Mouse (Mus musculus) heart, adult 9 months (tissue): ENCODE measurements around the gene Kif4.
A peak's percentile ranks its signal among the peaks of the same experiment; 100 is the strongest.

Experiments used
- DNase-seq, 2 experiments: peaks; one replicate each; pipeline ENCODE4 v3.0.0; 2022; ENCODE audit warnings: low spot score in 2 of 2

The Kif4 gene

DNA sequence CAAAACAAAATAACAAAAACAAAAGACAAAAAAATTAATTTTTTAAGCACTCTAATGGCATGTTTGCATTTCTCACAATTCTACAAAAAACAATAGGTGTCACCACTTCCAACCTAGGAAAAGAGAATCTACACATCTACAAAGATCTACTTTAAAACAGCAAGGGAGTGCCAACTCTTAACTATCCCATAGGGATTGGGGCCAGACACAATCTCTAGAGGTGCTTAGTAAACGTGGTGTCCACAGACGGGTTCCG is at the start of gene Kif4:
Gene Kif4 (plus strand): TSS at position 192 of the 256 bp plus-strand sequence.
- DNase-seq, result no peak

GRCm38 (mm10) chrX:100594791-100595190 is 30.7 kb upstream of the Kif4 start, which contains the start of gene P2ry4:
Gene P2ry4, minus strand, starts transcription at chrX:100594869.
- DNase-seq, result no peak

DNA sequence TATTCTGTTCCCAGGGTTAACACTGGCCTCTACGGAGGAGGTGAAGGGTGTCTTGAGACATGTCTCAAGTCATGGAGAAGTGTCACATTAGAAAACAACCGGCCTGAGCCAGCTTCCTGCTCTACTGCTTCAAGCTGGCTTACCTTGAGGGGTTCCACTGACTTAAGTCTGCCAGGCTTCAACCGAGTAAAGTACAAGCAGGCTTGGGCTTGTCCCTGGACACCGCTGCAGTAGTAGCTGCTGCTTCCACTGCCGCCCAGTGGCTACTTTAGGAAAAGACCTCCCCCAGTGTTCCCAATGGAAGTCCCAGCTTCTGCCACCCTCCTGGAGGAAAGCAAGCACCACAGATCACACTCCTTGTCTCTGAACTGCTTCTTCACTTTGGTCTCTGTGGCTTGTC is 28.1 kb upstream of the Kif4 start:
- no peak for DNase-seq

DNA sequence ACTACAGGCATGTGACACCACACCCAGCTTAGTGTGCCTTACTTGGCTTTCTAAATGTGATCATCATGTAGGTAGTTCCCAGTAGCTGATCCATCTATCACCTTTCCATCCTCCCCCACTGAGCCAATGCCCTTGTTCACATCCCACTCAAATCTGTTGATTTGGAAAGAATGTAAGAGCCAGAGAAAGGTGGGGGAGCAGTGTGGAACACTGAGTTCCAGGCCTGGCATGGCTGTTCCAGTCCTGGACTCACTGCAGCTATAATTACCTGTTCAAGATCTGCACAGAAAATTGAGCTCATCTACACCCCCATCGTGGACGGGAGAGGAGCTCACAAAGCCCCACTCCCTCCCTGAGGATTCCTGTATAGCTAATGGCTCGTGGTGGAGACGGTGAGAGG is 25.8 kb upstream of the Kif4 start:
- no peak for DNase-seq

DNA sequence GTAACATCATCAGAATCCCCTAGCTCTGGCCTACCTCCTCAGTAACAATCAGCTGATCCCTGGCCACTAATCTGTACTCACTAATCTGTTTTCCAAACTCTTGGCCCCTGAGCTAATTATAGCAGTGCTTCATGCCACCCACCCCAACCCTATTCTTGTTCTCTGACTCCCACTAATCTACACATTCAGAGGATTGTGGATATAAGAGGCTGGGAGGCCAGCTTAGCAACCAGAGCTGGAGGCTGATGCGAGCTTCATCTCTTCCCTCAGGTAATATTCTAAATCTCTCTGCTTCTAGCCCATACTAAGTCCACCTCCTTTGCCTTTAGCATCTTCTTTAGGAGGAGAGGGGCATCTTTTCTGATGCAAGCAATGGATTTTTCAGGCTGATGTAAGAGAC is 20.2 kb upstream of the Kif4 start, which contains the start of gene Arr3:
Gene Arr3 (plus strand): TSS at position 184 of the 400 bp plus-strand sequence.
- DNase-seq, result no peak

DNA sequence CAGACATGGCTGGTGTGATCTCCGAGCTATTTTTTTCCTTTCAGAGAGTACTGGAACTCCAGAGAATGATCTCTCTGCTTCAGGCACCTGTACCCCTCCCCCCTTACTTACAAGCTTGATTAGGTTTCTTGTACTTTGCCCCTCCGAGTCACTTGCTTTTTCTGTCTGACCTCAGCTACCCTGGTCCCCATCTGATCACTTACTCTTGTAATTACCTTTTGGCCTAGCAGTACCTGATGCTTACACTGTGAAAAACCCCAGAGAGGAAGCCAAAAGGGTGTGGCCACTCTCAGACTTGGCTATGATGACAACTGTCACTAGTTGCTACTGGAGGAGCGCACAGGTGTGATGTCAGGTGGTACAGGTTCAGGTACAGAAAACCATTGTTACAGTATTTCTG is 7.0 kb upstream of the Kif4 start:
- no peak for DNase-seq

GRCm38 (mm10) chrX:100621366-100621765 is 4.2 kb upstream of the Kif4 start:
- no peak for DNase-seq

GRCm38 (mm10) chrX:100624242-100624641 is 1.3 kb upstream of the Kif4 start:
- DNase-seq, result no peak

DNA sequence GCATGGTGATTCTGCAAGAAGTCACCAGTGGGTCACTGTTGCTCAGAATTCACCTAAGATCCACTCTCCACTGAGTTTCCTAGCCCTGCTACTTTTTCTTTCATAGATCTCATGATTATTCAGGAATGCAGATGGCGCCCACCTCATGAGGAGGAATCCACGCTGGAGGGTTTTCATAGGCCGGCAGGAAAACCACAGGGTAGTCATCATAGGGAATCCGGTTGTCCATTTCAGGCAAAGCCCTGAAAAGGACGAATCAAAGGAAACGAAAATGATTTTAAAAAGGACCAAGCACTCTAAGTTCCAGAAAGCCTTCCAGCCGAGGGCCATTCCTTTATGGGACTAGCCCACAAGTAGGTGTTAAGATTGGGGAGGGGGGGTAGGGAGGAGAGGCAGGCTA is 391 bp upstream of the Kif4 start:
- DNase-seq, result no peak

- peak; percentile 90 to 92 for DNase-seq
These were observed 561 bp downstream of the Kif4 start, which contains the start of gene Pdzd11 for GRCm38 (mm10) chrX:100625802-100626793. Gene Pdzd11, minus strand, starts transcription at chrX:100626568.

GRCm38 (mm10) chrX:100629076-100629475 is 3.5 kb downstream of the Kif4 start:
- DNase-seq, result no peak

GRCm38 (mm10) chrX:100638477-100638876 is 12.9 kb downstream of the Kif4 start:
- no peak for DNase-seq

- no peak for DNase-seq
These were observed 27.3 kb downstream of the Kif4 start for GRCm38 (mm10) chrX:100652848-100653247.

DNA sequence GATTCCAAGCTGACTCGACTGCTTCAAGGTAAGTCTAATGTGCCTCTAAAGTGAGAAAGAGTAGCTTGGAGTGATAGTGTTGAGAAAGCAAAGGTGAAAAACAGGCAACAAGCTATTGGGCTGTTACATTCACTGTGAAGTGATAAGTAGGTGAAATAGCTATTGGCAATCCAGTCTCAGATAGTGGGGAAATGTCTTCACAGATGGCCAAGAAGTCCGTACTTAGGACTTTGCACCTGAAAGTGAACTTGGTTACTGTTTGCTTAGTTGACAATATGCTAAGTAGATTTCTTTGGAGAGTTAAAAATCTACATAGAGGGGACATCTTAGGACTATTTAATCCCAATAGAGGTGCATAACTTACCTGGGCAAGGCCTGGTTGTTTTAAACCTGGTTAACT is 39.3 kb downstream of the Kif4 start:
- no peak for DNase-seq

DNA sequence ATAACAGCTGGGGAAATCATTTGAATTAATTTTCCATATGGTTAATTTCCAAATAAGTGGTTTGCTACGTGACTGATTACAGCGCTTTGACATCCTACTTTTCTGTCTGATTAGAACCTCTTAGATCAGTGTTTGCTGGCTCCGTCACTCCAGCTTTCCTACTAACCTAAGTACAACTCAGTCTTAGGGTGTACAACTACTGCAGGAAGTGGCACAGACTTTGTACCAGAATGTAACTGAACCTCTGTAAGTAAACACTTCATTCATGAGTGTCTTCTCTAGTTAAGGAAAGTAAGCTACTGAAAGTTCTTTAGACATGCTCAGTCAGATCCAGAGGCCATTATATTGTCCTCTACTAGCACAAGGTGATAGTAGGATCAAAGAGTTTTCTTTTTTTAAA is 52.7 kb downstream of the Kif4 start:
- DNase-seq, result no peak

DNA sequence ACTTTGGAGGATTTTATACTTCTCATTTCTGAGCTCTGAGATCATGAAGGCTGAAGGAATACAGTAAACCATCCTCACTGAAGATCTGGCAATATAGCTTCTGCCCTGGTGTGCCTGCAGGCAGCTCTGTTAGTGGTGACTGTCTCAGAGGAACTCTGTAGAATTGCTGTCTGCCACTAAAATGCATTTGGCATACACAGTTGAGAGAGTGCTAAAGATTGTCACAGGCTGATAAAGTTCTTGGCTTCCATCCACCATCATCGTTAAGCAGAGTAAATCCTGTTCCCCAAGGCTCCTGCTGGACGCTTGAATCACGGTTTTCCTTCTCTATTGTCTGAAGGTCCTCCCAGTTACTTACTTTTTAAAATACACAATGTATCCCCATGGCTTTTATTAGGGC is 61.0 kb downstream of the Kif4 start:
- DNase-seq, result no peak

GRCm38 (mm10) chrX:100687360-100688032 is 62.0 kb downstream of the Kif4 start:
- DNase-seq, result no peak

GRCm38 (mm10) chrX:100688033-100688370 is 62.5 kb downstream of the Kif4 start:
- DNase-seq, result no peak

DNA sequence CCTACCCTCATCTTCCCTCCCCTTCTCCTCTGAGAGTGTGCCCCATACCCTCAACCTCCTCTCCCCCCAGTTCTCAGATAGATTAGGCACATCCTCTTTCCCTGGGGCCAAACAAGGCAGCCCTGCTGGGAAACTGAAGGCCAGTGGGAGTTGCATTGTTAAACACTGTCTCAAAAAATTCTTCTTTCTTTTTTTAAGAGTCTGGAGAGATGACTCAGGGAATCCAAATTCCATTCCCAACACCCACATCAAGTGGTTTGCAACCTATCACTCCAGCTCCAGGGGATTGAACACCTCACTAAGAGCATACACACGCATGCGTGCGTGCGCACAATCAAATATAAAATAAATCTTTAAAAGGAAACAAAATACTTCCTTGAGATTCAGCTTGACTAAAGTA is 71.2 kb downstream of the Kif4 start:
- no peak for DNase-seq

DNA sequence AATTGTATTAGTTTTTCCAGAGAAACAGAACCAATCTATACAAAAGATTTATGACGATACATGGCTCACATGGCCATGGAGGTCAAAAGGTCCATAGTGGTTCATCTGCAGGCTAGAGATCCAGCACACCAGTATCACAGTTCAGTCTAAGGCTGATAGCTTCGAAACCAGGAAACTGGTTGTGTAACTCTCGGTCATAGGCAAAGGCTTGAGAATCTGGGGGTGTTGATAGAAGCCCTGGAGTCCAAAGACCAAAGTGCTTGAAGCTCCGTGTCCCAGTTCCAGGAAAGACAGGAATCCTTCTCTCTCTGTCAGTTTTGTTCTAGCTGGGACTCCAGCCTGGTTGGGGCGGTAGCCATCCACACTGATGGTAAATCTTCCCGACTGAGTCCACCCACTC is 82.5 kb downstream of the Kif4 start:
- no peak for DNase-seq

DNA sequence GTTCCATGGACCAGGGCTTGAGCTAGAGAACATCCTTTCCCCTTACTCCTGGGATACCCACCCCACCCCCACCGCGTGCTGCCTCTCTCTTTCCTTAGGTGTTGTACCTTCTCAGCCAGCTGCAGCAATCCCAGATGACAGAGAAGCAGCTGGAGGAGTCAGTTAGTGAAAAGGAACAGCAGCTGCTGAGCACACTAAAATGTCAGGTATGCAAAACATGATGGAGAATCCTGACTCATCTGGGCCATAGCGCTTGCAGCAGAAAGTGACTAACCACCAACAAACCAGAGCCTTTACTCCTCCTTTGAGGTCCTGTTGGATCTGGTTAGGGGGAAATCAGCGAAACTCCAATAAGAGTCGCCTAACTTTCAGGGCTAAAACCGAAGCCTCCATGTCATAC is 90.6 kb downstream of the Kif4 start:
- no peak for DNase-seq

- peak; percentile 25 to 38 for DNase-seq
These were observed 103.4 kb downstream of the Kif4 start for GRCm38 (mm10) chrX:100728947-100729346.

- peak in 1 of 2 experiments; percentile 7 for DNase-seq
These were observed 104.2 kb downstream of the Kif4 start, which contains the start of gene Gdpd2 for GRCm38 (mm10) chrX:100729665-100730188. Gene Gdpd2, plus strand, starts transcription at chrX:100729873.
